Mouse (Mus musculus): ENCODE measurements around the gene Rb1. TPM values are rescaled to one million over a fixed set of nuclear protein-coding genes. Genes with fewer than 3 reads are reported as not detected.

The Rb1 gene
- polyA plus RNA-seq, 2 experiments, result 15.6 to 29.6 TPM

DNA sequence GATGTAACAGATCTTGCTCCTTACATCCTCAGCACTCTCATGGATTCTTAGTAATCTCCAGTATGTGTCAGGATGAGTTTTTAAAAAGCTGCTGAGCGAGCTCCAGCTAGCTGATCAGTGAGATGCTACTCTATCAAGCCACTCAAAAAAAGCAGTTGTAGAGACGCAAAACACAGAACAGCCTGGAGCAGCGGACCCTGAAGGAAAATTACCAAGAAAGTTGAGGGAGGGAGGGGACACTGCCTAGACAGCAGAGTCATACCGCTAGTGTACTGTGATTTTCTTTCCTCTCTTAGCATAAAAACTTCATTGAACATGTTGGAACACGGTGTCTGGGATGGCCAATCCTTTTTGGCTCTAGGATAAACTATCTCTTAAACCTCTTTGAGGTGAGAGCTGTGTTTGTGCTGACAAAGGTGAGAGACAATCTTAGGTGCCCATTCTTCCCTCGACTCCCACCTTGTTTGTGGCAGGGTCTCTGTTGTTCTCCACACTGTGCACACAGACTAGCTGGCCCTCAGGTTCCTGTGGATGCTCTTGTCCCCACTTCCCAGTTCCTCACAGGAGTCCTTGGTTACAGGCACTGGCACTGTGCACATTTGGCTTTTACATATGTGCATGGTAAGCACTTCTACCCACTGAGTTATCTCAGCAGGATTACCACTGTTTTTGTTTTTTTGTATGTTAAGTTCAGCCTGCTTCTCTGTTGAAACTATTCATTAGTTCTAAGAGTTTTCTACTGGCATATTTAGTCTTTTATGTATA is 10.9 kb upstream of the Rb1 start:
- no peak for ATAC-seq (ENCODE audit: low FRiP score, low read depth)
- Histone ChIP-seq H3K4me2 (replicated peaks; ENCODE audit: low read depth, low read length, severe bottlenecking) (no peak overlapping the region), H3K4me3 (replicated peaks; ENCODE audit: low read length) (no peak overlapping the region), H3K9ac (ENCODE audit: low read depth, low read length, severe bottlenecking) (no peak overlapping the region), H3K27me3 (ENCODE audit: control insufficient read depth, insufficient read depth, low read length) (no peaks in the 10 kb centered on the region), H3K4me1 (ENCODE audit: control insufficient read depth, insufficient read depth, low read length) (no peaks in the 10 kb centered on the region), H3K36me3 (ENCODE audit: control insufficient read depth, insufficient read depth, low read length) (no peaks in the 10 kb centered on the region), H3K27ac (replicated peaks; ENCODE audit: low read depth, low read length) (no peak overlapping the region), H3K9me3 (ENCODE audit: control insufficient read depth, low read length) (no peaks in the 10 kb centered on the region)
- WGBS, result 71% methylated on average over 6 of the region's 6 CpGs
- no peak for DNase-seq (ENCODE audit: low spot score)
- TF ChIP-seq POLR2A (IDR thresholded peaks at IDR 0.05; ENCODE audit: borderline replicate concordance, extremely low read depth, insufficient read depth, insufficient read length), result no peak

- Histone ChIP-seq H3K9me3 (ENCODE audit: control insufficient read depth, low read length) (no peaks in the 10 kb centered on the region), H3K36me3 (ENCODE audit: control insufficient read depth, insufficient read depth, low read length) (no peaks in the 10 kb centered on the region), H3K27ac (replicated peaks; ENCODE audit: low read depth, low read length) (no peak overlapping the region), H3K4me3 (replicated peaks; ENCODE audit: low read length) (no peak overlapping the region), H3K27me3 (ENCODE audit: control insufficient read depth, insufficient read depth, low read length) (no peaks in the 10 kb centered on the region), H3K4me1 (ENCODE audit: control insufficient read depth, insufficient read depth, low read length) (no peaks in the 10 kb centered on the region), H3K4me2 (replicated peaks; ENCODE audit: low read depth, low read length, severe bottlenecking) (no peak overlapping the region), H3K9ac (ENCODE audit: low read depth, low read length, severe bottlenecking) (no peak overlapping the region)
- DNase-seq (ENCODE audit: low spot score) (no peak), ATAC-seq (ENCODE audit: low FRiP score, low read depth) (no peak)
- TF ChIP-seq POLR2A (IDR thresholded peaks at IDR 0.05; ENCODE audit: borderline replicate concordance, extremely low read depth, insufficient read depth, insufficient read length), result no peak
- WGBS, result 82% methylated on average over 22 of the region's 22 CpGs
Measured at GRCm38 (mm10) chr14:73334926-73335805, 9.5 kb upstream of the Rb1 start.

GRCm38 (mm10) chr14:73333880-73334279 is 8.3 kb upstream of the Rb1 start:
- Histone ChIP-seq H3K9me3 (ENCODE audit: control insufficient read depth, low read length) (no peaks in the 10 kb centered on the region), H3K4me2 (replicated peaks; ENCODE audit: low read depth, low read length, severe bottlenecking) (no peak overlapping the region), H3K9ac (ENCODE audit: low read depth, low read length, severe bottlenecking) (no peak overlapping the region), H3K36me3 (ENCODE audit: control insufficient read depth, insufficient read depth, low read length) (no peaks in the 10 kb centered on the region), H3K4me1 (ENCODE audit: control insufficient read depth, insufficient read depth, low read length) (no peaks in the 10 kb centered on the region), H3K27ac (replicated peaks; ENCODE audit: low read depth, low read length) (no peak overlapping the region), H3K4me3 (replicated peaks; ENCODE audit: low read length) (no peak overlapping the region), H3K27me3 (ENCODE audit: control insufficient read depth, insufficient read depth, low read length) (no peaks in the 10 kb centered on the region)
- ATAC-seq (ENCODE audit: low FRiP score, low read depth), result no peak
- TF ChIP-seq POLR2A (IDR thresholded peaks at IDR 0.05; ENCODE audit: borderline replicate concordance, extremely low read depth, insufficient read depth, insufficient read length), result no peak
- 90% methylated on average over 3 of the region's 3 CpGs for WGBS
- DNase-seq (ENCODE audit: low spot score), result no peak

GRCm38 (mm10) chr14:73331386-73331785 is 5.8 kb upstream of the Rb1 start:
- Histone ChIP-seq H3K27me3 (ENCODE audit: control insufficient read depth, insufficient read depth, low read length) (no peaks in the 10 kb centered on the region), H3K4me2 (replicated peaks; ENCODE audit: low read depth, low read length, severe bottlenecking) (no peak overlapping the region), H3K4me3 (replicated peaks; ENCODE audit: low read length) (no peak overlapping the region), H3K4me1 (ENCODE audit: control insufficient read depth, insufficient read depth, low read length) (no peaks in the 10 kb centered on the region), H3K9me3 (ENCODE audit: control insufficient read depth, low read length) (no peaks in the 10 kb centered on the region), H3K27ac (replicated peaks; ENCODE audit: low read depth, low read length) (no peak overlapping the region), H3K9ac (ENCODE audit: low read depth, low read length, severe bottlenecking) (no peak overlapping the region), H3K36me3 (ENCODE audit: control insufficient read depth, insufficient read depth, low read length) (no peaks in the 10 kb centered on the region)
- 90% methylated on average over 4 of the region's 4 CpGs for WGBS
- no peak for DNase-seq (ENCODE audit: low spot score)
- no peak for ATAC-seq (ENCODE audit: low FRiP score, low read depth)
- TF ChIP-seq POLR2A (IDR thresholded peaks at IDR 0.05; ENCODE audit: borderline replicate concordance, extremely low read depth, insufficient read depth, insufficient read length), result no peak

DNA sequence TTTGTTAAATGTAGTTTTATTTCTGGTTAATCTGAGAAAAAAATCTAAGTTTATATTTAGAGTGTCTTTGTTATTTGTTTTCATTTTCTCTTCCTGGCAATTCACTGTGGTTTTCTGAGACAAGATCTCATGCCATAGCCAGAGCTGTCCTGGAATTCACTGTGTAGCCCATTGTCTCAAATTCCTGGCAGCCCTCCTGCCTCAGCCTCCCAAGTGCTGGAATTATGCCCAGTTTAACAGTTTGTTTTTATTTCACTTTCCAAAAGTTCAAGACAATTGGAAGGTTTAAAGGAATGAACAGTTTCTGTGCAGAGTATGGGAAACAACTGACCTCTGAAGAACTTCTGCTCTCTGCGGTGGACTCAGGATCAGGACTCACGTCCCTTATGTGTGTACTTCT is 4.2 kb upstream of the Rb1 start:
- H3K36me3 ChIP-seq (ENCODE audit: control insufficient read depth, insufficient read depth, low read length), result no peaks in the 10 kb centered on the region
- no peak for ATAC-seq (ENCODE audit: low FRiP score, low read depth)

More for the DNA sequence above, 4.2 kb upstream of the Rb1 start:
- H3K27ac ChIP-seq (replicated peaks; ENCODE audit: low read depth, low read length), result no peak overlapping the region
- no peak overlapping the region for H3K4me2 ChIP-seq (replicated peaks; ENCODE audit: low read depth, low read length, severe bottlenecking)
- H3K9ac ChIP-seq (ENCODE audit: low read depth, low read length, severe bottlenecking), result no peak overlapping the region
- no peak for DNase-seq (ENCODE audit: low spot score)
- no peaks in the 10 kb centered on the region for H3K4me1 ChIP-seq (ENCODE audit: control insufficient read depth, insufficient read depth, low read length)
- no peak for TF ChIP-seq POLR2A (IDR thresholded peaks at IDR 0.05; ENCODE audit: borderline replicate concordance, extremely low read depth, insufficient read depth, insufficient read length)
- H3K9me3 ChIP-seq (ENCODE audit: control insufficient read depth, low read length), result no peaks in the 10 kb centered on the region
- H3K27me3 ChIP-seq (ENCODE audit: control insufficient read depth, insufficient read depth, low read length), result no peaks in the 10 kb centered on the region
- H3K4me3 ChIP-seq (replicated peaks; ENCODE audit: low read length), result no peak overlapping the region
- 82% methylated on average over 2 of the region's 2 CpGs for WGBS

All from limb, embryonic 14.5 days (tissue).